Mouse (Mus musculus) ES-Bruce4 (cell line): ENCODE data around the gene Thumpd2. TPM values are rescaled to one million over a fixed set of nuclear protein-coding genes. Genes with fewer than 3 reads are reported as not detected.

Experiments used
- H3K27ac ChIP-seq: 2 replicates; pipeline ENCODE4 v1.5.1; 2012; ENCODE audit warnings: low read length, inconsistent platforms; ENCODE audit not compliant: insufficient read depth
- H3K27me3 ChIP-seq: 2 replicates; pipeline ENCODE4 v1.6.1; 2012; ENCODE audit warnings: mild to moderate bottlenecking, low read length, inconsistent platforms; ENCODE audit not compliant: control insufficient read depth, poor library complexity, insufficient read depth, severe bottlenecking
- H3K36me3 ChIP-seq: 2 replicates; pipeline ENCODE4 v1.6.1; 2012; ENCODE audit warnings: inconsistent platforms, mild to moderate bottlenecking, low read length, moderate library complexity; ENCODE audit not compliant: control insufficient read depth, poor library complexity, insufficient read depth, severe bottlenecking
- H3K4me1 ChIP-seq: one replicate; pipeline ENCODE4 v1.8.1; 2011; ENCODE audit warnings: low read length; ENCODE audit not compliant: control insufficient read depth, insufficient read depth
- H3K4me3 ChIP-seq: 2 replicates; pipeline ENCODE4 v1.5.1; 2011; ENCODE audit warnings: low read depth, mild to moderate bottlenecking, low read length
- H3K9ac ChIP-seq: 2 replicates; pipeline ENCODE4 v1.6.1; 2012; ENCODE audit warnings: low read depth, mild to moderate bottlenecking, inconsistent platforms; ENCODE audit not compliant: poor library complexity, severe bottlenecking
- H3K9me3 ChIP-seq: replicated peaks from 2 replicates; pipeline ENCODE4 v1.6.1; 2012; ENCODE audit warnings: mild to moderate bottlenecking, low read length, inconsistent platforms; ENCODE audit not compliant: control insufficient read depth, poor library complexity, insufficient read depth, severe bottlenecking
- CTCF ChIP-seq: IDR thresholded peaks from one replicate; pipeline ENCODE4 v1.8.1; 2011; ENCODE audit warnings: low read depth, low read length
- EP300 ChIP-seq: IDR thresholded peaks from 2 replicates; pipeline ENCODE4 v1.6.1; 2011; ENCODE audit warnings: low read depth, low read length; ENCODE audit not compliant: insufficient read depth
- POLR2A ChIP-seq: IDR thresholded peaks from one replicate; pipeline ENCODE4 v1.8.1; 2011; ENCODE audit warnings: low read length; ENCODE audit not compliant: insufficient read depth
- polyA plus RNA-seq: library from polyadenylated mRNA; stranded (reverse); fragments of >200 nt; gene quantifications from 2 replicates; pipeline ENCODE4 v1.2.4, GENCODE M21; 2011; ENCODE audit warnings: low read depth; ENCODE audit not compliant: missing spikeins, insufficient read depth, insufficient read length

Thumpd2 gene
- polyA plus RNA-seq, 1 experiment, result 12.2 TPM

DNA sequence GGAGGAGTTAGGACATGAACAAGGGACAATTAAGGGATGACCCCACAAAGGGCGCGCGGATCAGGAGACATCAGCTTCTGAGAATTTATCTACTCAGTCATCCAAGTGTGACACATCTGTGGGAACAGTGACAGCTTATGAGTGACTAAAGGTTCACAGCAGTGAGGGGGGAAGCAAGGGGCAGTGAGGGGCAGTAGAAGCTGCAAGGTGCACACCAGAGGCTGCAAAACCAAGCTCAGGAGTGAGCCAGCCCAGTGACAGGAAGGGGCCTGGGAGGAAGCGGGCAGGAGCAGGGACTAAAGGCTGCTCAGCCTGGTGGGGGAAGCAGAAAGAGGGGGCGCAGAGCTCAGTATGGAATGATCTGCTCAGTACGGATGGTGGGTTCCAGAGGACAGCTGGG, 37.6 kb downstream of the Thumpd2 start:
- H3K36me3 ChIP-seq, result peaks cover 5% of the 10 kb centered on the region
- no peaks in the 10 kb centered on the region for H3K27me3 ChIP-seq
- no peak for TF ChIP-seq EP300
- H3K4me1 ChIP-seq, result no peaks in the 10 kb centered on the region
- H3K4me3 ChIP-seq, result no peak overlapping the region
- H3K9me3 ChIP-seq, result no peaks in the 10 kb centered on the region
- H3K27ac ChIP-seq, result no peak overlapping the region
- no peak overlapping the region for H3K9ac ChIP-seq

DNA sequence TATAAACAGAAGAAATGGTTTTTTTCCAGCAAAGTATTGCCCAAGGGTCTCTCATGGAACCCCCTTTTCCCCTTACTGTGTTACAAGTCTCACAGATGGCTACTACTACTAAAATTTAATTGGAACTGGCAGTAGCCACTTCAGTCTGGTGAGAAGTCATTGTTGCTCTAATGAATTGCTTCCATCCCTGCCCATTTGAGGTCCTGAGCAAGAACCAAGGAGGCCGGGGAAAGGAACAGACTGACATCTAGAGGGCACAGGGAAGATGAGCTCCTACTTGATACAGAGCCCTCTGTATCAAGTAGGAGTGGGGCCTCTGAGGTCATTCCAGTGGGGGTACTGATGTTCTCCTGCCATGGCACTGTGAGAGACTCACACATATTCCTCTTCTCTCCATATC, 47.8 kb downstream of the Thumpd2 start:
- H3K9ac ChIP-seq, result no peak overlapping the region
- no peak overlapping the region for H3K27ac ChIP-seq
- H3K36me3 ChIP-seq, result no peaks in the 10 kb centered on the region
- no peaks in the 10 kb centered on the region for H3K4me1 ChIP-seq
- H3K4me3 ChIP-seq, result no peak overlapping the region
- H3K9me3 ChIP-seq, result no peaks in the 10 kb centered on the region
- no peak for TF ChIP-seq POLR2A
- no peaks in the 10 kb centered on the region for H3K27me3 ChIP-seq

DNA sequence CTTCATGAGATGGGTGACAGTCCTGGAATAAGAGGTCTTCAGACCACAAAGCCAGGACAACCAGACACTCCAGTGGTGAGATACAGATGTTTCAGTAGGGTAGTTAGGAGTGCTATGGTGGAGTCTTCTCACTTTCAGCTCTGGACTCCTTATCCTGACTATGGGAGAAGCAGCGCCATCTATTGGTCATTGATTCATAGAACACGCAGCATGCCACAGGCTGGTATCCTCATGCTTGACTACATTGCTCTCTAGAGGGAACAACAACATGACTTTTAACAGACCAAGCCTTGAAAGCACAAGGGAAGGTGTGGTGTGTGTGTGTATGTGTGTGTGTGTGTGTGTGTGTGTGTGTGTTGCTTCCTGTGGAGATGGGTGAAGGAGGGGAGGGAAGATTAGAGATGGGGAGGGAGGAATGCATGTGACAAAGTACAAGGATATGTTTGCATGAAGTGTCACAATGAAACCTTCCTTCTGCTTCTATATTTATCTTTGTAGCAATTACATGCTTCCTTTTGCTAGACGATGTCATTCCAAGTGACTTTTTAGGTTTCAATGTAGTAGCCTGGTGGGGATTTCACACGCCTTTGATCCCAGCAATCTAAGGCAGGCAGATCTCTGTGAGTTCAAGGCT, 49.0 kb downstream of the Thumpd2 start:
- Histone ChIP-seq H3K36me3 (no peaks in the 10 kb centered on the region), H3K4me3 (no peak overlapping the region), H3K27me3 (no peaks in the 10 kb centered on the region), H3K9me3 (no peaks in the 10 kb centered on the region), H3K9ac (no peak overlapping the region), H3K4me1 (no peaks in the 10 kb centered on the region), H3K27ac (no peak overlapping the region)
- TF ChIP-seq EP300 (no peak), POLR2A (no peak), CTCF (no peak)

GRCm38 (mm10) chr17:81010844-81011685, 53.8 kb downstream of the Thumpd2 start:
- Histone ChIP-seq H3K4me1 (no peaks in the 10 kb centered on the region), H3K27me3 (no peaks in the 10 kb centered on the region), H3K36me3 (no peaks in the 10 kb centered on the region), H3K9me3 (no peaks in the 10 kb centered on the region), H3K4me3 (no peak overlapping the region), H3K27ac (no peak overlapping the region), H3K9ac (no peak overlapping the region)
- no peak for TF ChIP-seq EP300
- no peak for TF ChIP-seq POLR2A
- TF ChIP-seq CTCF, result no peak

DNA sequence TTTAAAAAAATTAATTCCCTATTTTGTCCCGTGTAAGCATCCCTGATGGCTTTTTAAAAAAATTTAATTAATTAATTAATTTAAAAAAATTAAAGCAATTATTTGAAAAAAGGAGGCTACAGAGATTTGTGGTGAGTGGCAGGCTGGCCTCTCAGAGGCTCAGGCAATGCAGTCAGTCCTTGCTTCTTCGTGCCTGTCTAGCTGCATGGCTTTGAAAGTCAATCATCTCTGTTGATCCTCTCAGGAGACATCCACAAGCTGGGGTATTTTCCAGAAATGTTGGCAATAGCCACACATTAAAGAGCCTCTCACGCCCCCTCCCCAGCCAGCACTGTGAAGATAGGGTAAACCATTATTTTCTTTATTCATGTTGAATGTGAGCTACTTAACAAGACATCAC, 54.7 kb downstream of the Thumpd2 start:
- H3K9ac ChIP-seq, result no peak overlapping the region
- H3K4me3 ChIP-seq, result no peak overlapping the region
- no peaks in the 10 kb centered on the region for H3K36me3 ChIP-seq
- no peaks in the 10 kb centered on the region for H3K9me3 ChIP-seq
- TF ChIP-seq POLR2A (no peak), EP300 (no peak), CTCF (no peak)
- H3K27me3 ChIP-seq, result no peaks in the 10 kb centered on the region
- H3K4me1 ChIP-seq, result no peaks in the 10 kb centered on the region
- H3K27ac ChIP-seq, result no peak overlapping the region

- Histone ChIP-seq H3K4me3 (no peak overlapping the region), H3K27ac (no peak overlapping the region), H3K36me3 (no peaks in the 10 kb centered on the region), H3K4me1 (no peaks in the 10 kb centered on the region), H3K9ac (no peak overlapping the region), H3K27me3 (no peaks in the 10 kb centered on the region), H3K9me3 (no peaks in the 10 kb centered on the region)
- no peak for TF ChIP-seq POLR2A
- no peak for TF ChIP-seq CTCF
- TF ChIP-seq EP300, result no peak
Observed at GRCm38 (mm10) chr17:81009112-81009511, 55.8 kb downstream of the Thumpd2 start.
